Mouse (Mus musculus) MEL (cell line): ENCODE measurements around the gene Rom1. TPM values are rescaled to one million over a fixed set of nuclear protein-coding genes. Genes with fewer than 3 reads are reported as not detected.
"Not testable (repeated sequence)": the region's sequence is repeated elsewhere in the genome, so short reads cannot be mapped to it uniquely, and the experiment has no call there.

Source experiments
- DNase-seq: peaks from one replicate; pipeline ENCODE4 v3.0.0; 2011; ENCODE audit warnings: low read depth, low spot score
- H3K27ac ChIP-seq: 2 replicates; pipeline ENCODE4 v1.5.1; 2012; ENCODE audit warnings: low read depth, mild to moderate bottlenecking, control low read depth, low read length, moderate library complexity; ENCODE audit not compliant: control insufficient read depth
- H3K27me3 ChIP-seq, 2 experiments: fragments of 150-350 bp in 1 of 2; sonication (generic) in 1 of 2; 2 replicates each; pipeline ENCODE4 v1.6.1; 2012; ENCODE audit warnings: low read length in 2 of 2, mild to moderate bottlenecking in 2 of 2, improper control_type of control experiment in 1 of 2, moderate library complexity in 1 of 2; ENCODE audit not compliant: insufficient read depth in 2 of 2, control insufficient read depth in 1 of 2
- H3K36me3 ChIP-seq, 2 experiments: 2 replicates each; pipeline ENCODE4 v1.6.1; 2012 to 2014; ENCODE audit warnings: low read length in 2 of 2, improper control_type of control experiment in 1 of 2, inconsistent platforms in 1 of 2, mild to moderate bottlenecking in 1 of 2; ENCODE audit not compliant: insufficient read depth in 2 of 2, control insufficient read depth in 1 of 2
- H3K4me1 ChIP-seq, 2 experiments: fragments of 150-350 bp in 1 of 2; sonication (generic) in 1 of 2; 2 replicates each; pipeline ENCODE4 v1.6.1; 2012; ENCODE audit warnings: low read length in 2 of 2, improper control_type of control experiment in 1 of 2, mild to moderate bottlenecking in 1 of 2; ENCODE audit not compliant: insufficient read depth in 2 of 2, control insufficient read depth in 1 of 2
- H3K4me3 ChIP-seq, 2 experiments: fragments of 150-350 bp in 1 of 2; sonication (generic) in 1 of 2; 2 replicates each; pipeline ENCODE4 v1.5.1; 2012; ENCODE audit warnings: low read depth in 2 of 2, low read length in 2 of 2, mild to moderate bottlenecking in 2 of 2, moderate library complexity in 2 of 2, control low read depth in 1 of 2, improper control_type of control experiment in 1 of 2; ENCODE audit not compliant: control insufficient read depth in 1 of 2, insufficient read depth in 1 of 2
- H3K79me2 ChIP-seq: 2 replicates; pipeline ENCODE4 v1.6.1; 2012; ENCODE audit warnings: mild to moderate bottlenecking, low read length, moderate library complexity; ENCODE audit not compliant: control insufficient read depth, poor library complexity, insufficient read depth
- H3K9ac ChIP-seq: 2 replicates; pipeline ENCODE4 v1.6.1; 2012; ENCODE audit warnings: low read depth, mild to moderate bottlenecking, control low read depth, low read length, moderate library complexity; ENCODE audit not compliant: control insufficient read depth, poor library complexity, severe bottlenecking
- H3K9me3 ChIP-seq: fragments of 150-350 bp; sonication (generic); replicated peaks from 2 replicates; pipeline ENCODE4 v1.6.1; 2012; ENCODE audit warnings: mild to moderate bottlenecking, low read length, improper control_type of control experiment, moderate library complexity; ENCODE audit not compliant: insufficient read depth
- BHLHE40 ChIP-seq: IDR thresholded peaks from 2 replicates; pipeline ENCODE4 v1.6.1; 2012; ENCODE audit warnings: low read depth, mild to moderate bottlenecking, inconsistent platforms, low read length, improper control_type of control experiment, borderline replicate concordance
- CHD1 ChIP-seq: IDR thresholded peaks from 2 replicates; pipeline ENCODE4 v1.6.1; 2012; ENCODE audit warnings: low read depth, mild to moderate bottlenecking, inconsistent platforms, low read length, improper control_type of control experiment
- CHD2 ChIP-seq: IDR thresholded peaks from 2 replicates; pipeline ENCODE4 v1.6.1; 2011; ENCODE audit warnings: low read length, improper control_type of control experiment
- CTCF ChIP-seq, 3 experiments: IDR thresholded peaks in 2 of 3; conservative IDR thresholded peaks in 1 of 3; 2 replicates each; pipeline ENCODE4 v1.5.1; 2011 to 2012; ENCODE audit warnings: low read length in 3 of 3, low read depth in 2 of 3, mild to moderate bottlenecking in 2 of 3, improper control_type of control experiment in 1 of 3, inconsistent platforms in 1 of 3, mixed read lengths in 1 of 3, moderate library complexity in 1 of 3; ENCODE audit not compliant: control insufficient read depth in 1 of 3, insufficient read depth in 1 of 3, poor library complexity in 1 of 3, severe bottlenecking in 1 of 3
- ELF1 ChIP-seq: IDR thresholded peaks from 2 replicates; pipeline ENCODE4 v1.6.1; 2014; ENCODE audit warnings: low read depth, mild to moderate bottlenecking, inconsistent platforms, low read length, improper control_type of control experiment, moderate library complexity
- ETS1 ChIP-seq: IDR thresholded peaks from 2 replicates; pipeline ENCODE4 v1.6.1; 2012; ENCODE audit warnings: low read depth, mild to moderate bottlenecking, inconsistent platforms, low read length, improper control_type of control experiment, moderate library complexity
- GATA1 ChIP-seq: IDR thresholded peaks from 2 replicates; pipeline ENCODE4 v1.6.1; 2011; ENCODE audit warnings: low read depth, low read length, improper control_type of control experiment
- HCFC1 ChIP-seq: IDR thresholded peaks from 2 replicates; pipeline ENCODE4 v1.6.1; 2012; ENCODE audit warnings: low read depth, mild to moderate bottlenecking, inconsistent platforms, low read length, improper control_type of control experiment, moderate library complexity
- MAFK ChIP-seq: IDR thresholded peaks from 2 replicates; pipeline ENCODE4 v1.6.1; 2011; ENCODE audit warnings: low read depth, mild to moderate bottlenecking, low read length, improper control_type of control experiment, borderline replicate concordance
- MAX ChIP-seq: IDR thresholded peaks from 2 replicates; pipeline ENCODE4 v1.6.1; 2011; ENCODE audit warnings: low read length, improper control_type of control experiment
- MYC ChIP-seq: IDR thresholded peaks from 2 replicates; pipeline ENCODE4 v1.6.1; 2011; ENCODE audit warnings: low read depth, mild to moderate bottlenecking, low read length, improper control_type of control experiment, moderate library complexity
- NELFE ChIP-seq: IDR thresholded peaks from 2 replicates; pipeline ENCODE4 v1.6.1; 2011; ENCODE audit warnings: low read depth, low read length, improper control_type of control experiment
- POLR2A ChIP-seq, 2 experiments: IDR thresholded peaks; 2 replicates each; pipeline ENCODE4 v1.6.1; 2011 to 2012; ENCODE audit warnings: low read length in 2 of 2, mild to moderate bottlenecking in 2 of 2, control low read depth in 1 of 2, improper control_type of control experiment in 1 of 2, low read depth in 1 of 2, moderate library complexity in 1 of 2; ENCODE audit not compliant: control insufficient read depth in 1 of 2, insufficient read depth in 1 of 2, poor library complexity in 1 of 2
- POLR2AphosphoS5 ChIP-seq: IDR thresholded peaks from 2 replicates; pipeline ENCODE4 v1.6.1; 2012; ENCODE audit warnings: low read depth, borderline replicate concordance, mild to moderate bottlenecking, inconsistent platforms, low read length, moderate library complexity, mixed read lengths
- SMC3 ChIP-seq: IDR thresholded peaks from 2 replicates; pipeline ENCODE4 v1.6.1; 2011; ENCODE audit warnings: low read depth, low read length, improper control_type of control experiment
- TAL1 ChIP-seq: IDR thresholded peaks from 2 replicates; pipeline ENCODE4 v1.6.1; 2012; ENCODE audit warnings: mild to moderate bottlenecking, inconsistent platforms, low read length, moderate library complexity, mixed read lengths
- TCF12 ChIP-seq: IDR thresholded peaks from 2 replicates; pipeline ENCODE4 v1.6.1; 2014; ENCODE audit warnings: low read depth, mild to moderate bottlenecking, inconsistent platforms, low read length, improper control_type of control experiment, moderate library complexity
- UBTF ChIP-seq: IDR thresholded peaks from 2 replicates; pipeline ENCODE4 v1.6.1; 2012; ENCODE audit warnings: low read depth, mild to moderate bottlenecking, inconsistent platforms, low read length, improper control_type of control experiment, moderate library complexity, borderline replicate concordance; ENCODE audit not compliant: insufficient read depth
- USF2 ChIP-seq, 2 experiments: IDR thresholded peaks; 2 replicates each; pipeline ENCODE4 v1.6.1; 2011 to 2012; ENCODE audit warnings: improper control_type of control experiment in 2 of 2, low read length in 2 of 2, borderline replicate concordance in 1 of 2, inconsistent platforms in 1 of 2, low read depth in 1 of 2, mild to moderate bottlenecking in 1 of 2; ENCODE audit not compliant: insufficient read depth in 1 of 2
- ZC3H11A ChIP-seq: IDR thresholded peaks from 2 replicates; pipeline ENCODE4 v1.6.1; 2012; ENCODE audit warnings: low read depth, mild to moderate bottlenecking, inconsistent platforms, low read length, improper control_type of control experiment
- ZKSCAN1 ChIP-seq: IDR thresholded peaks from 2 replicates; pipeline ENCODE4 v1.6.1; 2012; ENCODE audit warnings: low read depth, mild to moderate bottlenecking, inconsistent platforms, low read length, improper control_type of control experiment, moderate library complexity
- polyA plus RNA-seq, 2 experiments: library from polyadenylated mRNA; stranded (reverse) in 1 of 2; unstranded in 1 of 2; fragments of >175 nt in 1 of 2; fragments of >200 nt in 1 of 2; gene quantifications; 2 replicates each; pipeline versions ENCODE4 v1.2.1 to v1.2.4; 2012; ENCODE audit warnings: low replicate concordance in 2 of 2, low read depth in 1 of 2; ENCODE audit not compliant: insufficient read length in 2 of 2, insufficient read depth in 1 of 2, missing spikeins in 1 of 2
- total RNA-seq: library from RNA; depleted of rRNA; stranded (reverse); fragments of 300-350 nt; gene quantifications from 2 replicates; pipeline ENCODE4 v1.2.3, GENCODE M21; 2012

Rom1 gene
- total and polyA plus RNA-seq, 3 experiments = 3.1 to 4.1 TPM; not detected in 1

GRCm38 (mm10) chr19:8897865-8898495, 31.2 kb downstream of the Rom1 start, which contains the start of gene Ganab (continued):
- TF ChIP-seq CTCF (IDR thresholded peaks at IDR 0.05 in 2 of 3, conservative IDR thresholded peaks at IDR 0.05 in 1 of 3; ENCODE audit: control insufficient read depth in 1 of 3, insufficient read depth in 1 of 3, low read depth in 2 of 3, low read length in 3 of 3, poor library complexity in 1 of 3, severe bottlenecking in 1 of 3) (no peak), ZC3H11A (no peak), ZKSCAN1 (no peak), TAL1 (no peak), TCF12 (peak; percentile 75), SMC3 (no peak), UBTF (no peak), MAFK (no peak), BHLHE40 (no peak), POLR2AphosphoS5 (no peak), USF2 (IDR thresholded peaks at IDR 0.05; ENCODE audit: borderline replicate concordance in 1 of 2, insufficient read depth in 1 of 2, low read depth in 1 of 2, low read length in 2 of 2) (no peak), NELFE (peak; percentile 80), POLR2A (IDR thresholded peaks at IDR 0.05; ENCODE audit: control insufficient read depth in 1 of 2, insufficient read depth in 1 of 2, low read depth in 1 of 2, low read length in 2 of 2, poor library complexity in 1 of 2) (peak; percentile 64 to 88), HCFC1 (peak; percentile 88), CHD1 (no peak), CHD2 (no peak), GATA1 (no peak), ETS1 (peak; percentile 30; the same call in 1 of the 2 replicates), MYC (peak; percentile 31; the same call in 1 of the 2 replicates)

GRCm38 (mm10) chr19:8897211-8897864, 31.8 kb downstream of the Rom1 start:
- peak overlapping the region; percentile 81 for H3K9ac ChIP-seq
- not testable (repeated sequence) for H3K27me3 ChIP-seq, H3K9me3 ChIP-seq
- H3K79me2 ChIP-seq = peaks cover 51% of the 10 kb centered on the region
- H3K4me3 ChIP-seq = peak overlapping the region; percentile 14 to 48
- H3K27ac ChIP-seq = peak overlapping the region; percentile 96
- DNase-seq = peak; percentile 76
- TF ChIP-seq ELF1 (0 out of 2 replicates have a peak, but pooled peaks have one; percentile 38), UBTF (0 out of 2 replicates have a peak, but pooled peaks have one; percentile 44), POLR2A (IDR thresholded peaks at IDR 0.05; ENCODE audit: control insufficient read depth in 1 of 2, insufficient read depth in 1 of 2, low read depth in 1 of 2, low read length in 2 of 2, poor library complexity in 1 of 2) (0 out of 4 replicates have a peak, but pooled peaks of 1 of the 2 experiments have one; percentile 34), MAX (peak; percentile 16; the same call in 1 of the 2 replicates)
- peaks cover 0 to 32% of the 10 kb centered on the region in 2 experiments; a peak in 2 of 4 replicates for H3K36me3 ChIP-seq
- peaks cover 5 to 21% of the 10 kb centered on the region in 2 experiments; a peak in 3 of 4 replicates for H3K4me1 ChIP-seq

GRCm38 (mm10) chr19:8896231-8896630, 32.9 kb downstream of the Rom1 start:
- Histone ChIP-seq H3K27ac (peak overlapping the region; percentile 96), H3K4me1 (peaks cover 5 to 21% of the 10 kb centered on the region in 2 experiments; a peak in 3 of 4 replicates)
- not testable (repeated sequence) for H3K4me3 ChIP-seq

More at GRCm38 (mm10) chr19:8896231-8896630, 32.9 kb downstream of the Rom1 start:
- Histone ChIP-seq H3K79me2 (peaks cover 51% of the 10 kb centered on the region), H3K36me3 (peaks cover 0 to 41% of the 10 kb centered on the region in 2 experiments; a peak in 2 of 4 replicates), H3K9ac (peak overlapping the region; percentile 81)
- H3K9me3 ChIP-seq, H3K27me3 ChIP-seq: not testable (repeated sequence)
- peak; percentile 27 for DNase-seq
